Mouse (Mus musculus) adrenal gland, adult 8-10 months (tissue): Measurements from ENCODE around the gene Itprip. TPM values are rescaled to one million over a fixed set of nuclear protein-coding genes. Genes with fewer than 3 reads are reported as not detected.

Experiments used
- DNase-seq: peaks from one replicate; pipeline ENCODE4 v3.0.0; 2022
- total RNA-seq, 4 experiments: library from RNA; stranded (reverse); gene quantifications; 2 replicates each; pipeline ENCODE4 v1.2.4; 2022

Gene Itprip
- total RNA-seq, 4 experiments from 2014 or later: 12.4 to 23.1 (median 17.1) TPM

- DNase-seq: no peak
Observed at GRCm38 (mm10) chr19:47914191-47914590, 4.9 kb downstream of the Itprip start.

- DNase-seq: no peak
Observed at GRCm38 (mm10) chr19:47913344-47913743, 5.8 kb downstream of the Itprip start.

GRCm38 (mm10) chr19:47910751-47911150 is 8.3 kb downstream of the Itprip start:
- no peak for DNase-seq

DNA sequence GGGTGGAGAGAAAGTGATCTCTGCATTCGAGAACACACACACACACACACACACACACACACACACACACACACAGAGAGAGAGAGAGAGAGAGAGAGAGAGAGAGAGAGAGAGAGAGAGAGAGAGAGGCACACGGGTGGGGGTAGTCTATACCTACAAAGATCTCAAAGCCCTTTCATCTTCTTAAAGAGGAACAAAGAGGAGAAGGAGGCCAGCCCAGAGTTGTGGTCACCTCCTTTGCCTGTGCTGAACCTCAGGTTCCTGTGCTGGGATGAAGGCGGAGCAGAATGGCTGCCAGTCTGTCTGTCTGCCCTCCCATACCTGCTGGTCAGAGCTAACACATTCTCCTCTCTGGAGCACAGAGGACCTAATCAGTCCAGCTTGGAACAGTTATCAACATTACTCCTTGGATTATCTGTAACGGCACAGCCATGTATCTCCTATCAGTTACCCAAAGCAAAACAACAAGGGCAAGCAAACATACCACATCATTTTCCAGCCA is 8.9 kb downstream of the Itprip start:
- no peak for DNase-seq

- no peak for DNase-seq
Observed at GRCm38 (mm10) chr19:47909387-47910116, 9.5 kb downstream of the Itprip start.

DNA sequence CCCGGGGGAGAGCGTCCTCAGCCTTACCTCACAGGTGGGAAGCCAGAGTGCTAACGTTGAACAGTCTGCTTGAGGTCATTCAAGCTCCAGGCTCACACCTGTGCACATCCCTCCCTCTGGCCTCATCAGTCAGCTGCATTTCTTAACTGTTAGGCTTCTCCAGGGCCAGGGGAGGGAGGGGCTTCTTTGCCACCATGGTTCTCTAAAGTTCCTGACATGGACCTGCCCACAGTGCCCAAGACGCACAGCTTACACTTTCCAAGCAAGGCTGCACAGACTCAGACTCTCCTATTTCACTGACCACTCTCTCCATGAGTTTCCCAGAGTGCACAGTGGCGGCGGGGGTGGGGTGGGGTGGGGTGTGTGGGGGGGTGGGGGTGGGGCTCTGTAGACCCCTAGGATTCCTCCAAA is 10.1 kb downstream of the Itprip start:
- DNase-seq: no peak

DNA sequence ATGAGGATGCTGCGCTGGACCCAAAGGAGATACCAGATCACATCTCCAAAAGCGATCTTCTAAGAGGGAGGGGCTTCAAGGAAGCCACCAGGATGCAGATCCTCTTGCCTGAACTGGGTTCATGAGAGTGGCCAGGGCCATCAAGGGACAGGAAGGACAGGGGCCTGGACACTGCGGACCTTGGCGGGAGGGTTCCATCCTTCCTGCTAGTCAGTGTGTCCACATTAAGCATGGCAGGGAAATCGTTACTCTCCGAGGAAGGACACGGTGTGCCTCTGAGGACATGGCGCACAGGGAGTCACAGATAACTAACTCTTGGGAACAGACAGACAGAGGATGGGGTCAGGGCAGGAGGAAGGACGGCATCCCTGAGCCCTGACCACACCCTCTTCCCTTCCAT is 11.5 kb downstream of the Itprip start:
- peak; percentile 61 for DNase-seq

DNA sequence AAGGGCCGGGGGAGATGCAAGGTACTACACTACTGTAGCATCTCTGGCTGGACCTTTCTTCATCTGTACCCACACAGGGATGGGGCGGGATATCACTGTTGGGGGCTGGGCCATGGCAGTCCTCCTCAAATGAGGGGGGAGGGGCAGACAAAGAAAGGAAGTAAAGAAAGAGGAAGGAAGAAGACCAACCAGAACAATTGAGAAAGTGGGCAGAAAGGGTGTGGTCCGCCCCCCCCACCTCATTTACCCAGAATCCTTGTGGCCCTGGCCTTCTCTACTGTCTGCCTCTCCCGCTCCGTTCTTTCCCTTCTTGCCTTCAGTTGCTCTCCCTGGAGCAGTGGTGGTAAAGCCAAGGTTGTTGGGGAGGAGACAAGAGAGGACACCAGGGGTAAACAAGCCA is 13.5 kb downstream of the Itprip start:
- DNase-seq: no peak

GRCm38 (mm10) chr19:47905081-47905480 is 14.0 kb downstream of the Itprip start:
- no peak for DNase-seq

DNA sequence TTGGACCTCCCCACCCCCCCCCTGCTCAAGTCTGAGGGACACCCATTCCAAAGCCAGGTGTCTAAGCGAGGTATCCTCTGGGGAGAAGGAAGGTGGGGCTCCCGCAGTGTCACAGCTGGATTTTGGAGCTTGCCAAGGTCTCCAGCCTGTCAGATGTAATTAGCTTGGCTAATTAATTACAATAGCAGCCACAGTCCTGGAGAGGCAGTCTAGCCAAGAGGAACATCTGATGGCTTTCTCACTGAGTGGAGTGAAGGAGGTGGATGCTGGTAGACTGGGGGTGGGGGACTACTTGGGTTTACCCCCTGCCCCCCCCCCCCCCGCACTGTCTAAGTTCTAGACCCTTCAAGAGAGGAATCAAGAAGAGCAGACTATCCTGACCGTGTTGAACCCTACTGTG is 15.4 kb downstream of the Itprip start:
- no peak for DNase-seq

GRCm38 (mm10) chr19:47902316-47903201 is 16.5 kb downstream of the Itprip start:
- peak; percentile 48 for DNase-seq

GRCm38 (mm10) chr19:47900558-47900957 is 18.5 kb downstream of the Itprip start:
- DNase-seq: no peak

DNA sequence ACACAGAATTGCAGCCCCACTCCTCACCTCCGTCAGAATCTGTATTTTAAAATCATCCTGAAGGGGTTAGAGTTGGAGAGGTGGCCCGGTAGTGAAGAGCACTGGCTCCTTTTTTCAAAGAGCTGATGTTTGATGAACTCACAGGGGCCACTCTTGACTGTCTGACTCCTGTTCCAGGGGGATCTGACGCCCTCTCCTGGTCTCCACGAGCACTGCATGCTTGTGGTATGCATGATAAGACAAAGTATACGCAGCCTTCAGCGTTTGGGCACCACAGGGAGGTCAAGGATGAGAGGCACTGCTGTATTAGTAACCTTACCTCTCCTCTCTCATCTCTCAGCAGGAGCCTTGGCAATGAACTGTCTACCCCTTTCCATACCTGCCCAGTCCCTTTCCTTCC is 19.1 kb downstream of the Itprip start:
- DNase-seq: no peak

DNA sequence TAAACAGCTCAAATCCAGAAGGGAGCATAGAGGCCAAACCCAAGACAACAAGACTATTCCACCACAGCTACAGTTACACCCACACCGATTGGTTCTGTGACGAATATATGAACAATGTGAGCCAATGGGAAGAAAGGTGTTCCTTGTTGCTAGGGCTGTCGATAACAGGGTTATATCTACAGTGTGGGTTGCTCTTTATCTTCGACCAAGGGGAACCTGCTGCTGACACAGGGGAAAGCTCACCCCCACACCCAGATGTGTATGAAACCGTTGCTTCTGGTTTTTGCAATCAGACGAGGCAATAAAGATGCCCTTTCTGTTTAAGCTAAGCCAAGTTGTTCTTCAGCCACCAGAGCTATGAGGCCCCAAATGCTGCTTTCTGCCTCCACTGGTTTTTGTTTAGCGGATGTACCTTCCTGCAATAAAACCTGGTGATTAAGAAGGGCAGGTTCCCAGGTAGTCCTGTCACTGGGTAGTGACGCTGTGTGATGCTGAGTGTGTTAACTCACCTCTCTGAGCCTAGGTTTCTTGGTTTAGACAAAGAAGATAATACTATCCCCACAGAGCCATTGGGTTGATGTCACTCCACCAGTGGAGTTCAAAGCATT is 20.5 kb downstream of the Itprip start:
- no peak for DNase-seq

DNA sequence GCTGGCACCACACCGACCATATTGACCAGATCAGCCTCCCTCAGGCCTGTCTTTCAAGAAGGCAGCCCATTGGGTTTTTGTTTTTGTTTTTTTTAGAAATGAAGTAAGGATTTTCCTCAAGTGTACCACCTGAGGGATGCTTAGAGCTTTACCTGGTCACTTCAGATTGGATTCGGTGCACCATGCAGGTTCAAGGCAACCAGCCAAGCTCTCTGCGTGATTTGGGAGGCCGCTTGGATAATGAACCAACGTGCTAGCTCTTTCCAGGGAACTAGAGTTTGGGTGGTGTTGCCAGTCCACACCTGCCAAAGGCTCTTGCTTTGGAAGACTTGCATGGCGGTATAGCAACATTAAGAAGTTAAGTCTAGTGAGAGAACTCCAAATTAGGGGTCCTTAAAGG is 26.0 kb downstream of the Itprip start:
- DNase-seq: no peak

- no peak for DNase-seq
Observed at GRCm38 (mm10) chr19:47891562-47892312, 27.4 kb downstream of the Itprip start.

- DNase-seq: no peak
Observed at GRCm38 (mm10) chr19:47890489-47891130, 28.5 kb downstream of the Itprip start.

GRCm38 (mm10) chr19:47888037-47888436 is 31.1 kb downstream of the Itprip start:
- DNase-seq: no peak

GRCm38 (mm10) chr19:47887417-47887816 is 31.7 kb downstream of the Itprip start:
- DNase-seq: no peak

DNA sequence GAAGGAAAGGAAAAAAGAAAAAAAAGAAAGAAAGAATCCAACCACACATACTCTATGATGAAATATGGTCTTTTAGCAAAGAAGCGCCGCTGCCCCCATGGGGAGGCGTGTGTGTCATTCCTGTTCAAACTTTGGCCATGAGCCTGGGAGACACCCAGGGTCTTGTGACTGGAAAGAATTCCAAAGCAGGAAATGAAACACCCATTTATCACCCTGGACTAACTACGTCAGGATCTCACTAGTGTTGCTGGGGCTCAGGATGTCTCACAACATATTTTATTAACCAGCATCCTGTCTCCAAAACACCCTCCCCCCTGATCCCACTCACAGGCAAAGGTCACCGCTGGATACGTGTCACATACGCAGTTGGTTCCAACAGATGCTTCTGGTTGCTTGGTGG is 32.5 kb downstream of the Itprip start:
- peak; percentile 60 for DNase-seq

DNA sequence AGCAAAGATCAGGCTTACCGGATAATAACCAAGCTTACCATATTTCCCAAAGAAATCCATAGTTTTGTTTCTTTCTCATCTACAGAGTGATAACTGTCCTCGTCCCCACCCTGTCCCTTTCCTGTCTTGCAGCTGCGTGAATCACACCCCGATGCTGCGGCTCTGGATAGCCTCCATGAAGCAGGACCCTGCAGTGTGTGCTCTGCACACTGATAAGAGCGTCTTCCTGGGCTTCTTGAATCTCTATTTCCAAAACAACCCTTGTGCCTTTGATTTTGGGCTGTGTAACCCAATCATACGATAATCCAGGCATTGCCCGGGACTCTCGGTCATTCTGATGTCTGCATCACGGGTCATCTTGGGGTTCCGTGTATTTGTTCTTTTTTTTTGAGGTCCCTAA is 33.2 kb downstream of the Itprip start:
- DNase-seq: no peak
